Mouse (Mus musculus): ENCODE data around the gene Omt2a. TPM values are rescaled to one million over a fixed set of nuclear protein-coding genes. Genes with fewer than 3 reads are reported as not detected.

Omt2a gene
- polyA plus RNA-seq (2012; rRNA removed), result not detected in 2 replicates

GRCm38 (mm10) chr9:78314696-78315095 lies at the start of gene Omt2a:
Omt2a (minus strand) TSS chr9:78314796.

GRCm38 (mm10) chr9:78355611-78356010 lies 41.0 kb upstream of the Omt2a start, which contains the start of gene Gsta2:
Gsta2 (minus strand) TSS chr9:78355788.

GRCm38 (mm10) chr9:78327289-78327688 lies 12.7 kb upstream of the Omt2a start, which contains the start of gene Omt2b:
Omt2b (plus strand) TSS chr9:78327589.

GRCm38 (mm10) chr9:78289723-78290122 lies 24.9 kb downstream of the Omt2a start, which contains the start of gene Gm10639:
Gm10639 (plus strand) TSS chr9:78289923.

Other genes with a start within 250 kb of the Omt2a start
- gene Fbxo9, start 205.7 kb downstream of the Omt2a start, polyA plus RNA-seq (2012; rRNA removed), result 59.6 and 73.7 TPM in 2 replicates
- gene Ick, start 205.6 kb downstream of the Omt2a start, polyA plus RNA-seq (2012; rRNA removed), result 16.3 and 16.4 TPM in 2 replicates
- 181 and 246 TPM in 2 replicates for gene Gsta4, start 132.0 kb downstream of the Omt2a start, polyA plus RNA-seq (2012; rRNA removed)
- 149 and 298 TPM in 2 replicates for gene Gsta1, start 84.1 kb downstream of the Omt2a start, polyA plus RNA-seq (2012; rRNA removed)
- 16.8 and 29.2 TPM in 2 replicates for gene Gm3776, start 57.7 kb downstream of the Omt2a start, polyA plus RNA-seq (2012; rRNA removed)
- gene Gm10639, start 24.9 kb downstream of the Omt2a start, polyA plus RNA-seq (2012; rRNA removed), result 0.29 TPM in 1 of 2 replicates, not detected in the other
- gene Omt2b, start 12.8 kb upstream of the Omt2a start, polyA plus RNA-seq (2012; rRNA removed), result not detected in 2 replicates
- 2.8 and 4.3 TPM in 2 replicates for gene Gsta2, start 41.0 kb upstream of the Omt2a start, polyA plus RNA-seq (2012; rRNA removed)
- gene Dppa5a, start 53.4 kb upstream of the Omt2a start, polyA plus RNA-seq (2012; rRNA removed), result 0.45 TPM in 1 of 2 replicates, not detected in the other
- 0.05 TPM in 1 of 2 replicates, not detected in the other for gene Ooep, start 63.9 kb upstream of the Omt2a start, polyA plus RNA-seq (2012; rRNA removed)
- gene Ddx43, start 81.0 kb upstream of the Omt2a start, polyA plus RNA-seq (2012; rRNA removed), result 0.03 TPM in 1 of 2 replicates, not detected in the other
- gene Cgas, start 128.4 kb upstream of the Omt2a start, polyA plus RNA-seq (2012; rRNA removed), result 0.39 and 0.67 TPM in 2 replicates
- 8.1 and 11.3 TPM in 2 replicates for gene Mto1, start 133.4 kb upstream of the Omt2a start, polyA plus RNA-seq (2012; rRNA removed)
- gene Gm17324, start 134.0 kb upstream of the Omt2a start, polyA plus RNA-seq (2012; rRNA removed), result 0.11 TPM in 1 of 2 replicates, not detected in the other
- gene Eef1a1, start 174.4 kb upstream of the Omt2a start, polyA plus RNA-seq (2012; rRNA removed), result 470 and 480 TPM in 2 replicates

Measured in stomach, adult 2 months (tissue).